Mouse (Mus musculus) C2C12 (cell line): Measurements from ENCODE around the gene Mbd4. TPM values are rescaled to one million over a fixed set of nuclear protein-coding genes. Genes with fewer than 3 reads are reported as not detected.
A peak's percentile ranks its signal among the peaks of the same experiment; 100 is the strongest.

Experiments
- H3K27me3 ChIP-seq: one replicate; pipeline ENCODE4 v1.6.1; 2011; ENCODE audit not compliant: control insufficient read depth, insufficient read depth, insufficient read length
- H3K36me3 ChIP-seq: one replicate; pipeline ENCODE4 v1.6.1; 2011; ENCODE audit not compliant: control insufficient read depth, insufficient read depth
- H3K4me3 ChIP-seq: one replicate; pipeline ENCODE4 v1.5.1; 2011; ENCODE audit warnings: mild to moderate bottlenecking, control low read depth; ENCODE audit not compliant: poor library complexity, insufficient read depth, severe bottlenecking
- H3K79me2 ChIP-seq: one replicate; pipeline ENCODE4 v1.6.1; 2011; ENCODE audit not compliant: control insufficient read depth, insufficient read depth
- H3K79me3 ChIP-seq: one replicate; pipeline ENCODE4 v1.6.1; 2011; ENCODE audit warnings: low read depth, control low read depth
- H3ac ChIP-seq: one replicate; pipeline ENCODE3; 2011; ENCODE audit warnings: low read depth; ENCODE audit not compliant: control insufficient read depth, insufficient read length
- CEBPB ChIP-seq: IDR thresholded peaks from one replicate; pipeline ENCODE4 v1.6.1; 2011; ENCODE audit warnings: low read depth, mild to moderate bottlenecking, control low read depth, moderate library complexity
- CTCF ChIP-seq: IDR thresholded peaks from one replicate; pipeline ENCODE4 v1.5.1; 2011; ENCODE audit not compliant: control insufficient read depth, insufficient read depth, insufficient read length
- FOSL1 ChIP-seq: IDR thresholded peaks from one replicate; pipeline ENCODE4 v1.8.0; 2011; ENCODE audit warnings: mild to moderate bottlenecking, low read length; ENCODE audit not compliant: poor library complexity, insufficient read depth, severe bottlenecking
- MAX ChIP-seq: IDR thresholded peaks from one replicate; pipeline ENCODE4 v1.6.1; 2011; ENCODE audit warnings: mild to moderate bottlenecking, control low read depth
- MYOD1 ChIP-seq: IDR thresholded peaks from one replicate; pipeline ENCODE4 v1.6.1; 2011; ENCODE audit warnings: low read depth; ENCODE audit not compliant: control insufficient read depth, insufficient read length
- MYOG ChIP-seq: IDR thresholded peaks from one replicate; pipeline ENCODE4 v1.6.1; 2011; ENCODE audit not compliant: control insufficient read depth, insufficient read length; ENCODE audit errors: extremely low read depth
- USF1 ChIP-seq: IDR thresholded peaks from one replicate; pipeline ENCODE4 v1.6.1; 2011; ENCODE audit warnings: low read depth, mild to moderate bottlenecking, control low read depth, moderate library complexity
- polyA plus RNA-seq: library from polyadenylated mRNA; unstranded; fragments of >200 nt; fragmentation: generic; extraction: Trizol; gene quantifications from one replicate; pipeline ENCODE4 v1.2.1, GENCODE M21; 2012; ENCODE audit warnings: missing spikeins

The Mbd4 gene
- polyA plus RNA-seq, 1 experiment: 1.4 TPM

- Histone ChIP-seq H3K27me3 (no peaks in the 10 kb centered on the region), H3K79me2 (peaks cover 43% of the 10 kb centered on the region), H3K79me3 (peaks cover 35% of the 10 kb centered on the region), H3K36me3 (peaks cover 57% of the 10 kb centered on the region), H3ac (no peak overlapping the region), H3K4me3 (no peak overlapping the region)
- TF ChIP-seq FOSL1: no peak
- no peak for TF ChIP-seq MYOD1
- TF ChIP-seq CTCF: no peak
- no peak for TF ChIP-seq MAX
- TF ChIP-seq CEBPB: no peak
- TF ChIP-seq USF1: no peak
- TF ChIP-seq MYOG: no peak
Measured at GRCm38 (mm10) chr6:115804432-115805192, 48.6 kb downstream of the Mbd4 start.

- Histone ChIP-seq H3K79me2 (peaks cover 43% of the 10 kb centered on the region), H3K79me3 (peaks cover 35% of the 10 kb centered on the region), H3K4me3 (no peak overlapping the region), H3ac (no peak overlapping the region), H3K27me3 (no peaks in the 10 kb centered on the region), H3K36me3 (peaks cover 62% of the 10 kb centered on the region)
- TF ChIP-seq CTCF (peak; percentile 15), CEBPB (no peak)
Measured at GRCm38 (mm10) chr6:115803541-115804382, 49.4 kb downstream of the Mbd4 start.

- Histone ChIP-seq H3K4me3 (no peak overlapping the region), H3K36me3 (peaks cover 52% of the 10 kb centered on the region), H3ac (no peak overlapping the region), H3K79me2 (peaks cover 24% of the 10 kb centered on the region), H3K27me3 (no peaks in the 10 kb centered on the region), H3K79me3 (peaks cover 19% of the 10 kb centered on the region)
- TF ChIP-seq FOSL1: no peak
- no peak for TF ChIP-seq CTCF
- TF ChIP-seq MYOD1: no peak
- no peak for TF ChIP-seq MYOG
- TF ChIP-seq CEBPB: no peak
- no peak for TF ChIP-seq MAX
- TF ChIP-seq USF1: no peak
Measured at GRCm38 (mm10) chr6:115801811-115802210, 51.4 kb downstream of the Mbd4 start.

- no peaks in the 10 kb centered on the region for H3K36me3 ChIP-seq
- H3K79me2 ChIP-seq: no peaks in the 10 kb centered on the region
- H3K79me3 ChIP-seq: no peaks in the 10 kb centered on the region
- no peak overlapping the region for H3K4me3 ChIP-seq
- H3ac ChIP-seq: no peak overlapping the region
- TF ChIP-seq CEBPB (no peak), CTCF (no peak), MAX (no peak), MYOD1 (no peak), USF1 (no peak)
- no peaks in the 10 kb centered on the region for H3K27me3 ChIP-seq
Measured at GRCm38 (mm10) chr6:115792691-115793215, 60.4 kb downstream of the Mbd4 start.

GRCm38 (mm10) chr6:115791842-115792686, 61.1 kb downstream of the Mbd4 start:
- Histone ChIP-seq H3K79me3 (no peaks in the 10 kb centered on the region), H3ac (no peak overlapping the region), H3K27me3 (no peaks in the 10 kb centered on the region), H3K4me3 (no peak overlapping the region), H3K36me3 (no peaks in the 10 kb centered on the region), H3K79me2 (no peaks in the 10 kb centered on the region)
- no peak for TF ChIP-seq CEBPB
- TF ChIP-seq USF1: no peak
- no peak for TF ChIP-seq MYOG
- no peak for TF ChIP-seq CTCF
- no peak for TF ChIP-seq FOSL1
- TF ChIP-seq MYOD1: no peak
- no peak for TF ChIP-seq MAX
